Mouse (Mus musculus): ENCODE data around the gene Trmt10a. TPM values are rescaled to one million over a fixed set of nuclear protein-coding genes. Genes with fewer than 3 reads are reported as not detected.
A peak's percentile ranks its signal among the peaks of the same experiment; 100 is the strongest.

Gene Trmt10a
- polyA plus RNA-seq, 1 experiment from 2014 or later = 11.4 TPM

DNA sequence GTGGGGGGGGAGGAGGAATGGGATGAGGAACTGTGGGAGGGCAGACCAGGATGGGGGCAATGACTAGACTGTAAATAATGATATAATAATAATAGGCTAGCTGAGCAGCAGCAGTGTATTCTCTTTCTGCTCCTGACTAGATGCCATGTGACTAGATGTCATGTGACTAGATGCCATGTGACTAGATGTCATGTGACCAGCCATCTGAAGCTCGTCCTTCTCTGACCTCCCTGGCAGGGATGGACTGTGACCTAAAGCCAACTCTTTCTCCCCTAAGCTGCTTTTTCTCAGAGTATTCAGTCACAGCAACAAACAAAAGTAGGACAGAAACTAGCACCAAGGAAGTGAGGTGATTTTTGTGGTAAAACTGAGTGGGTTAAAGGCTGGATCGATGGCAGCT lies 38.8 kb downstream of the Trmt10a start:
- Histone ChIP-seq H3K9ac (ENCODE audit: low read length) (no peak overlapping the region), H3K27ac (ENCODE audit: low read length) (no peak overlapping the region), H3K9me3 (ENCODE audit: control insufficient read depth, low read length) (no peaks in the 10 kb centered on the region; the same call in 1 of the 2 replicates), H3K4me3 (ENCODE audit: low read length) (no peak overlapping the region), H3K27me3 (ENCODE audit: control insufficient read depth, insufficient read depth, low read depth, low read length) (no peaks in the 10 kb centered on the region), H3K36me3 (ENCODE audit: control insufficient read depth, insufficient read depth, low read length) (no peaks in the 10 kb centered on the region), H3K4me2 (ENCODE audit: low read depth, low read length) (no peak overlapping the region), H3K4me1 (replicated peaks; ENCODE audit: control insufficient read depth, insufficient read depth, low read length) (peaks cover 5% of the 10 kb centered on the region; the same call in 1 of the 2 replicates)
- ATAC-seq (ENCODE audit: low read depth) = no peak
- 82% methylated on average over 2 of the region's 2 CpGs for WGBS

- Histone ChIP-seq H3K9ac (ENCODE audit: low read length) (no peak overlapping the region), H3K4me1 (replicated peaks; ENCODE audit: control insufficient read depth, insufficient read depth, low read length) (peaks cover 5% of the 10 kb centered on the region; the same call in 1 of the 2 replicates), H3K27me3 (ENCODE audit: control insufficient read depth, insufficient read depth, low read depth, low read length) (no peaks in the 10 kb centered on the region), H3K36me3 (ENCODE audit: control insufficient read depth, insufficient read depth, low read length) (no peaks in the 10 kb centered on the region), H3K4me3 (ENCODE audit: low read length) (no peak overlapping the region), H3K4me2 (ENCODE audit: low read depth, low read length) (no peak overlapping the region), H3K9me3 (ENCODE audit: control insufficient read depth, low read length) (no peaks in the 10 kb centered on the region), H3K27ac (ENCODE audit: low read length) (no peak overlapping the region)
- no peak for ATAC-seq (ENCODE audit: low read depth)
- 70% methylated on average over 7 of the region's 7 CpGs for WGBS
Measured at GRCm38 (mm10) chr3:138183371-138183770, 40.1 kb downstream of the Trmt10a start.

DNA sequence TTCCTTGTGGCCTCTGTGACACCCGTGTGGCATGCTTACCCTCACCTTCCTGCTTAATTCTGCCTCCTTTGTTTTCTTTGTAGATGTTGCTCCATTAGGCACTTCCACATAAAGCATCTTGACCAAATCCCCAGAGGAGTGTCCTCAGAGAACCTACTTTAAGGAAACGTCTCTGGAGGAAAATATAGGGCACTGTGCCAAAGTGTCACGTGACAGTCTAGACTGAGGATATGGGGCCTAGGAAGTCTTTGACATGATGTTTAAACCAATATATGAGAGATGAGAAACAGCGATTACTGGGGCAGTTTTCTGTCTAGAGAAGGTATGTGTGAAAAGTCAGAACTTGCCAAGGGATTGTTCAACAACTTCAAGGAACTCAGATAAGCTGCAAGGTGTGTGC lies 42.0 kb downstream of the Trmt10a start:
- peak; percentile 31; the same call in 1 of the 2 replicates for ATAC-seq (ENCODE audit: low read depth)
- H3K27me3 ChIP-seq (ENCODE audit: control insufficient read depth, insufficient read depth, low read depth, low read length) = no peaks in the 10 kb centered on the region
- H3K36me3 ChIP-seq (ENCODE audit: control insufficient read depth, insufficient read depth, low read length) = no peaks in the 10 kb centered on the region
- H3K4me1 ChIP-seq (replicated peaks; ENCODE audit: control insufficient read depth, insufficient read depth, low read length) = peaks cover 5% of the 10 kb centered on the region; the same call in 1 of the 2 replicates
- 22% methylated on average over 4 of the region's 4 CpGs for WGBS
- no peak overlapping the region for H3K9ac ChIP-seq (ENCODE audit: low read length)
- H3K9me3 ChIP-seq (ENCODE audit: control insufficient read depth, low read length) = no peaks in the 10 kb centered on the region
- H3K27ac ChIP-seq (ENCODE audit: low read length) = no peak overlapping the region
- no peak overlapping the region for H3K4me2 ChIP-seq (ENCODE audit: low read depth, low read length)
- no peak overlapping the region for H3K4me3 ChIP-seq (ENCODE audit: low read length)

DNA sequence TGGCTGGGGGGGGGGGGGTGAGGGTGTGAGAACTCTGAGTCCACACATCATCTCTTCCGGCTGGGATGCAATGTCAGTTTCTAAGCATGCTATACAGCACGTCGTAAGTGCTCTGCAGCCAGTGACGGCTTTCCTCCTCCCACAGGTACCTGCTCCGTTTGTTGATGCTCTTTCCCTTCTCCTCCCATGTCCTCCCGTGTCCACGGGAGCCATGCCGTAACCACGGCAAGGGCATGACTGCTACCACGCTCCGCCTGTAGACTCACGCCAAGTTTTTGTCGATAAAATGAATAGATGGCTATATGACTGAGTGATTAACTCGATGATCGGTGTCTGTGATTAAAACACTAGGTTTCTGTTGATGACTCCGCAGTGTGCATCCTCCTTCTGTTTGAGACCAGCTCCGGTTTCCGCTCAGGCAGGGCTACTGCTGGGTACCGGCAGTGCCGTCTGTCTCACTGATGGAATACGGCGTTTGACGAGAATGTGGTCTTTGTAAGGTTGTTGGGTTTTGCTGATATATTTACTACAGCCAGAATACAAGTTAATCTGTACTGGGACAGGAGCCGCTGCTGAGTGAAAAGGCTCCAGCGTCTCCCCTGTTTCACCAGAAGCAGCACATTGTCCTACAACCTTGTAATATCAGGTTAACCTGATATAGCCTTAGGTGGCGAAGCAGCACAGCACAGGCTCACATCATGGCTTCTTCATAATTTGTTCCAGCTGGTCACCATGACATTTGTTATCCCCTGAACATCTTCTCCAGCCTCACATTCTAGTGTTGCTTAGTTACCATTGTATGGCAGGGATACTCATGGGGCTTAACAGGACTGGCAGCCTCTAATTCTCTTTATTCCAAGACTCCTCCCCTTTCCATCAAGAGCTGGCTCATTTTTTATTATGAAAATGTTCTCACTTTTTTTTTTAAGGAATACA lies 43.0 kb downstream of the Trmt10a start:
- ATAC-seq (ENCODE audit: low read depth) = no peak

DNA sequence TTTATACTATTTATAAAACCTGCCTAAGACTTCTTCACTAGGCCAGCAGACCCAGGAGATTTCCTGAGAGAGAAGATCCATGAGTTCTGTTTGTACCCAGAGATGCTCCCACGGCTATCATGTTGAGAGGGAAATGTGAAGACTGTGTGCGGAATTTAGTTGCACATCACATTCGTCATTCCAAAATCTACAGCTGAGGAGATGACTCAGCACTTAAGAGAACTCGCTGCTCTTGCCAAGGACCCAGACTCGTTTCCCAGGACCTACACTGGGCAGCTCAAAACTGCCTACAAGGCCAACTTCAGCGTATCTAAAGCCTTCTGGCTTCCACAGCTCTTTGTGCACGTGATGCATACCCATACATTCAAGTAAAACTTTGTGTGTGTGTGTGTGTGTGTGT lies 49.0 kb downstream of the Trmt10a start:
- no peak overlapping the region for H3K9ac ChIP-seq (ENCODE audit: low read length)
- H3K36me3 ChIP-seq (ENCODE audit: control insufficient read depth, insufficient read depth, low read length) = no peaks in the 10 kb centered on the region
- no peaks in the 10 kb centered on the region for H3K4me1 ChIP-seq (replicated peaks; ENCODE audit: control insufficient read depth, insufficient read depth, low read length)
- no peak overlapping the region for H3K27ac ChIP-seq (ENCODE audit: low read length)
- no peaks in the 10 kb centered on the region for H3K9me3 ChIP-seq (ENCODE audit: control insufficient read depth, low read length)
- WGBS = 62% methylated on average over 7 of the region's 7 CpGs
- peak; percentile 43; the same call in 1 of the 2 replicates for ATAC-seq (ENCODE audit: low read depth)
- H3K27me3 ChIP-seq (ENCODE audit: control insufficient read depth, insufficient read depth, low read depth, low read length) = no peaks in the 10 kb centered on the region
- no peak overlapping the region for H3K4me2 ChIP-seq (ENCODE audit: low read depth, low read length)
- H3K4me3 ChIP-seq (ENCODE audit: low read length) = no peak overlapping the region

More for the DNA sequence above, 43.0 kb downstream of the Trmt10a start:
- Histone ChIP-seq H3K9ac (ENCODE audit: low read length) (no peak overlapping the region), H3K4me1 (replicated peaks; ENCODE audit: control insufficient read depth, insufficient read depth, low read length) (peaks cover 5% of the 10 kb centered on the region; the same call in 1 of the 2 replicates), H3K9me3 (ENCODE audit: control insufficient read depth, low read length) (no peaks in the 10 kb centered on the region), H3K36me3 (ENCODE audit: control insufficient read depth, insufficient read depth, low read length) (no peaks in the 10 kb centered on the region), H3K4me3 (ENCODE audit: low read length) (no peak overlapping the region), H3K4me2 (ENCODE audit: low read depth, low read length) (no peak overlapping the region), H3K27ac (ENCODE audit: low read length) (no peak overlapping the region), H3K27me3 (ENCODE audit: control insufficient read depth, insufficient read depth, low read depth, low read length) (no peaks in the 10 kb centered on the region)
- WGBS = 86% methylated on average over 26 of the region's 26 CpGs

GRCm38 (mm10) chr3:138193683-138194302 lies 50.5 kb downstream of the Trmt10a start, which contains the start of gene 4930579F01Rik:
Gene 4930579F01Rik (minus strand): TSS chr3:138193825.
- Histone ChIP-seq H3K4me3 (ENCODE audit: low read length) (no peak within 1 kb of the TSS), H3K9me3 (ENCODE audit: control insufficient read depth, low read length) (no peaks in the 10 kb centered on the region), H3K27me3 (ENCODE audit: control insufficient read depth, insufficient read depth, low read depth, low read length) (no peaks in the 10 kb centered on the region), H3K27ac (ENCODE audit: low read length) (no peak within 1 kb of the TSS), H3K4me2 (ENCODE audit: low read depth, low read length) (no peak within 1 kb of the TSS), H3K36me3 (ENCODE audit: control insufficient read depth, insufficient read depth, low read length) (no peaks in the 10 kb centered on the region), H3K4me1 (replicated peaks; ENCODE audit: control insufficient read depth, insufficient read depth, low read length) (no peaks in the 10 kb centered on the region), H3K9ac (ENCODE audit: low read length) (no peak within 1 kb of the TSS)
- WGBS = 77% methylated on average over 15 of the region's 15 CpGs
- ATAC-seq (ENCODE audit: low read depth) = no peak

- ATAC-seq (ENCODE audit: low read depth) = no peak
- no peak overlapping the region for H3K4me3 ChIP-seq (ENCODE audit: low read length)
Measured at GRCm38 (mm10) chr3:138197093-138197492, 53.8 kb downstream of the Trmt10a start.

DNA sequence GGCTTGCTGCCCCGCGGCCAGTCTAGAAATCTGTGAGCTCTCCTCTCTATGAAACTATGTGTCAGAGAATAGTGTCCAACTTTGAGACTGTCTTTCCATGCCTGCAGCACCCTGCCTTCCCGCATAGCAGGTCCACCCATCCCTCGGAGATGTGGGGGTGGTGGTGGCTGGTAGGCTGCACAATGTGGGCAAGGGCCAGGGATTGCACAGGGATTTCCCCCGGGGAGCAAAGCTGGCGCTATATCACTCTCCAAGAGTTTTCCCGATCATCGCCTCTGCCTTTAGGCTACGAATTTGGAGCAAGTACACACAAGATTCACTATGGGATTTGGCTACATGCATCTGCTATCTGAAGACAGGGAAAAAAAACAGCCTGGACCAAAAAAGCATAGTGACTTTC lies 54.3 kb downstream of the Trmt10a start:
- Histone ChIP-seq H3K4me3 (ENCODE audit: low read length) (no peak overlapping the region), H3K27me3 (ENCODE audit: control insufficient read depth, insufficient read depth, low read depth, low read length) (no peaks in the 10 kb centered on the region), H3K27ac (ENCODE audit: low read length) (no peak overlapping the region), H3K4me1 (replicated peaks; ENCODE audit: control insufficient read depth, insufficient read depth, low read length) (no peaks in the 10 kb centered on the region), H3K9ac (ENCODE audit: low read length) (no peak overlapping the region), H3K36me3 (ENCODE audit: control insufficient read depth, insufficient read depth, low read length) (no peaks in the 10 kb centered on the region), H3K4me2 (ENCODE audit: low read depth, low read length) (no peak overlapping the region), H3K9me3 (ENCODE audit: control insufficient read depth, low read length) (no peaks in the 10 kb centered on the region)
- WGBS = 52% methylated on average over 9 of the region's 9 CpGs
- ATAC-seq (ENCODE audit: low read depth) = peak; percentile 45; the same call in 1 of the 2 replicates

More at GRCm38 (mm10) chr3:138197093-138197492, 53.8 kb downstream of the Trmt10a start:
- Histone ChIP-seq H3K27ac (ENCODE audit: low read length) (no peak overlapping the region), H3K36me3 (ENCODE audit: control insufficient read depth, insufficient read depth, low read length) (no peaks in the 10 kb centered on the region), H3K4me1 (replicated peaks; ENCODE audit: control insufficient read depth, insufficient read depth, low read length) (no peaks in the 10 kb centered on the region), H3K9me3 (ENCODE audit: control insufficient read depth, low read length) (no peaks in the 10 kb centered on the region), H3K4me2 (ENCODE audit: low read depth, low read length) (no peak overlapping the region), H3K9ac (ENCODE audit: low read length) (no peak overlapping the region), H3K27me3 (ENCODE audit: control insufficient read depth, insufficient read depth, low read depth, low read length) (no peaks in the 10 kb centered on the region)
- 79% methylated on average over 14 of the region's 14 CpGs for WGBS
